Mouse (Mus musculus) intestine, embryonic 16.5 days (tissue): ENCODE measurements around the gene Adcy3. TPM values are rescaled to one million over a fixed set of nuclear protein-coding genes. Genes with fewer than 3 reads are reported as not detected.

Experiments
- ATAC-seq: fragments of 200-750 bp; cut with Nextera tagmentation; 2 replicates; pipeline ENCODE4 v1.8.0; 2017; ENCODE audit warnings: moderate TSS enrichment, moderate library complexity
- H3K27ac ChIP-seq: fragments of 300-500 bp; sonication (generic); 2 replicates; pipeline ENCODE4 v1.5.1; 2014; ENCODE audit warnings: mild to moderate bottlenecking, low read length
- H3K27me3 ChIP-seq: fragments of 300-500 bp; sonication (generic); replicated peaks from 2 replicates; pipeline ENCODE4 v1.6.1; 2014; ENCODE audit warnings: low read length, control low read depth, mixed read lengths; ENCODE audit not compliant: control insufficient read depth, insufficient read depth
- H3K36me3 ChIP-seq: fragments of 300-500 bp; sonication (generic); 2 replicates; pipeline ENCODE4 v1.6.1; 2014; ENCODE audit warnings: low read length, control low read depth; ENCODE audit not compliant: control insufficient read depth, insufficient read depth
- H3K4me1 ChIP-seq: fragments of 300-500 bp; sonication (generic); 2 replicates; pipeline ENCODE4 v1.6.1; 2014; ENCODE audit warnings: low read length, control low read depth, mixed read lengths; ENCODE audit not compliant: control insufficient read depth, insufficient read depth
- H3K4me2 ChIP-seq: fragments of 300-500 bp; sonication (generic); 2 replicates; pipeline ENCODE4 v1.6.1; 2014; ENCODE audit warnings: low read depth, low read length, control low read depth
- H3K4me3 ChIP-seq: fragments of 300-500 bp; sonication (generic); 2 replicates; pipeline ENCODE4 v1.5.1; 2014; ENCODE audit warnings: mild to moderate bottlenecking, low read length
- H3K9ac ChIP-seq: fragments of 300-500 bp; sonication (generic); 2 replicates; pipeline ENCODE4 v1.6.1; 2014; ENCODE audit warnings: low read depth, low read length
- H3K9me3 ChIP-seq: fragments of 300-500 bp; sonication (generic); 2 replicates; pipeline ENCODE4 v1.6.1; 2016; ENCODE audit warnings: low read length, control low read depth; ENCODE audit not compliant: control insufficient read depth
- WGBS: fragments of 180-500 bp; shearing (Covaris S2); extraction: QIAGEN DNeasy Blood & Tissue Kit; methylation state at CpG from one replicate; pipeline ENCODE4 v1.1.7; 2014; 5-methylcytosine and 5-hydroxymethylcytosine counted together
- polyA plus RNA-seq: library from polyadenylated mRNA; unstranded; fragments of >200 nt; fragmentation: Nextera tagmentation; extraction: Ambion mirVana; gene quantifications from 2 replicates; pipeline ENCODE4 v1.2.1, GENCODE M21; 2015

The Adcy3 gene
- polyA plus RNA-seq: 5.0 and 5.4 TPM in 2 replicates

GRCm38 (mm10) chr12:4132941-4133846 is at the start of gene Adcy3:
TSS of gene Adcy3 (plus strand) at chr12:4133103.
- H3K27ac ChIP-seq: 0 out of 2 replicates have a peak within 1 kb of the TSS, but pooled peaks have one; percentile 35
- H3K9me3 ChIP-seq: peaks cover 3% of the 10 kb centered on the region; the same call in 1 of the 2 replicates
- peak within 1 kb of the TSS; percentile 64 for H3K4me3 ChIP-seq
- H3K36me3 ChIP-seq: no peaks in the 10 kb centered on the region
- H3K4me2 ChIP-seq: peak within 1 kb of the TSS; percentile 96
- H3K4me1 ChIP-seq: peaks cover 18% of the 10 kb centered on the region
- H3K9ac ChIP-seq: peak within 1 kb of the TSS; percentile 70
- WGBS: under 1% methylated on average over 70 of the region's 83 CpGs
- peak; percentile 94 for ATAC-seq
- no peaks in the 10 kb centered on the region for H3K27me3 ChIP-seq

GRCm38 (mm10) chr12:4083441-4083840 is 49.5 kb upstream of the Adcy3 start:
- 63% methylated on average over 8 of the region's 8 CpGs for WGBS
- no peak overlapping the region for H3K4me3 ChIP-seq

GRCm38 (mm10) chr12:4107383-4107782 is 25.5 kb upstream of the Adcy3 start:
- ATAC-seq: peak; percentile 58
- H3K27me3 ChIP-seq: no peaks in the 10 kb centered on the region
- no peak overlapping the region for H3K4me3 ChIP-seq
- no peaks in the 10 kb centered on the region for H3K4me1 ChIP-seq
- no peaks in the 10 kb centered on the region; the same call in 1 of the 2 replicates for H3K36me3 ChIP-seq
- H3K4me2 ChIP-seq: no peak overlapping the region
- H3K9ac ChIP-seq: no peak overlapping the region
- no peaks in the 10 kb centered on the region for H3K9me3 ChIP-seq
- H3K27ac ChIP-seq: no peak overlapping the region
- 74% methylated on average over 4 of the region's 4 CpGs for WGBS

More at GRCm38 (mm10) chr12:4083441-4083840, 49.5 kb upstream of the Adcy3 start:
- H3K9ac ChIP-seq: no peak overlapping the region
- no peak for ATAC-seq
- H3K27me3 ChIP-seq: no peaks in the 10 kb centered on the region
- H3K36me3 ChIP-seq: peaks cover 12% of the 10 kb centered on the region
- 0 out of 2 replicates have a peak, but pooled peaks cover 3% of the 10 kb centered on the region for H3K4me1 ChIP-seq
- H3K4me2 ChIP-seq: 0 out of 2 replicates have a peak overlapping the region, but pooled peaks have one; percentile 88
- H3K27ac ChIP-seq: no peak overlapping the region
- no peaks in the 10 kb centered on the region for H3K9me3 ChIP-seq

GRCm38 (mm10) chr12:4116132-4116531 is 16.8 kb upstream of the Adcy3 start:
- H3K9me3 ChIP-seq: no peaks in the 10 kb centered on the region
- H3K9ac ChIP-seq: no peak overlapping the region
- H3K27me3 ChIP-seq: no peaks in the 10 kb centered on the region
- H3K36me3 ChIP-seq: no peaks in the 10 kb centered on the region
- no peaks in the 10 kb centered on the region; the same call in 1 of the 2 replicates for H3K4me1 ChIP-seq
- no peak; the same call in 1 of the 2 replicates for ATAC-seq
- no peak overlapping the region for H3K4me3 ChIP-seq
- no peak overlapping the region for H3K4me2 ChIP-seq
- WGBS: 54% methylated on average over 9 of the region's 9 CpGs
- H3K27ac ChIP-seq: peak overlapping the region; percentile 47; the same call in 1 of the 2 replicates

- no peaks in the 10 kb centered on the region; the same call in 1 of the 2 replicates for H3K4me1 ChIP-seq
- H3K27me3 ChIP-seq: no peaks in the 10 kb centered on the region
- H3K4me2 ChIP-seq: no peak overlapping the region
- H3K27ac ChIP-seq: no peak overlapping the region
- H3K9me3 ChIP-seq: no peaks in the 10 kb centered on the region
- no peak for ATAC-seq
- no peaks in the 10 kb centered on the region for H3K36me3 ChIP-seq
- H3K4me3 ChIP-seq: no peak overlapping the region
- no peak overlapping the region for H3K9ac ChIP-seq
- WGBS: 67% methylated on average over 3 of the region's 3 CpGs
Measured at GRCm38 (mm10) chr12:4117136-4117535, 15.8 kb upstream of the Adcy3 start.

GRCm38 (mm10) chr12:4117579-4117978 is 15.3 kb upstream of the Adcy3 start:
- no peak overlapping the region for H3K4me3 ChIP-seq
- H3K36me3 ChIP-seq: no peaks in the 10 kb centered on the region
- no peak overlapping the region for H3K9ac ChIP-seq
- no peaks in the 10 kb centered on the region for H3K27me3 ChIP-seq
- no peaks in the 10 kb centered on the region; the same call in 1 of the 2 replicates for H3K4me1 ChIP-seq
- no peaks in the 10 kb centered on the region for H3K9me3 ChIP-seq
- H3K27ac ChIP-seq: no peak overlapping the region
- ATAC-seq: no peak
- no peak overlapping the region for H3K4me2 ChIP-seq
- 65% methylated on average over 4 of the region's 4 CpGs for WGBS

- ATAC-seq: no peak
- Histone ChIP-seq H3K4me2 (no peak overlapping the region), H3K4me3 (no peak overlapping the region), H3K9ac (no peak overlapping the region), H3K27ac (no peak overlapping the region), H3K4me1 (no peaks in the 10 kb centered on the region), H3K27me3 (no peaks in the 10 kb centered on the region), H3K9me3 (peaks cover 3% of the 10 kb centered on the region; the same call in 1 of the 2 replicates), H3K36me3 (no peaks in the 10 kb centered on the region)
- 77% methylated on average over 7 of the region's 7 CpGs for WGBS
Measured at GRCm38 (mm10) chr12:4127346-4127745, 5.6 kb upstream of the Adcy3 start.

- peaks cover 3% of the 10 kb centered on the region; the same call in 1 of the 2 replicates for H3K9me3 ChIP-seq
- H3K27me3 ChIP-seq: no peaks in the 10 kb centered on the region
- WGBS: 27% methylated on average over 11 of the region's 11 CpGs
- H3K4me1 ChIP-seq: peaks cover 18% of the 10 kb centered on the region
- H3K36me3 ChIP-seq: no peaks in the 10 kb centered on the region
- peak; percentile 27; the same call in 1 of the 2 replicates for ATAC-seq
- peak overlapping the region; percentile 96 for H3K4me2 ChIP-seq
- H3K27ac ChIP-seq: 0 out of 2 replicates have a peak overlapping the region, but pooled peaks have one; percentile 35
- H3K9ac ChIP-seq: peak overlapping the region; percentile 70
- peak overlapping the region; percentile 64 for H3K4me3 ChIP-seq
Measured at GRCm38 (mm10) chr12:4133847-4134212, 927 bp downstream of the Adcy3 start.

GRCm38 (mm10) chr12:4143179-4143578 is 10.3 kb downstream of the Adcy3 start:
- no peaks in the 10 kb centered on the region for H3K27me3 ChIP-seq

More at GRCm38 (mm10) chr12:4143179-4143578, 10.3 kb downstream of the Adcy3 start:
- H3K4me3 ChIP-seq: no peak overlapping the region
- WGBS: 89% methylated on average over 5 of the region's 5 CpGs
- no peaks in the 10 kb centered on the region for H3K4me1 ChIP-seq
- no peak overlapping the region for H3K4me2 ChIP-seq
- H3K9ac ChIP-seq: no peak overlapping the region
- H3K36me3 ChIP-seq: no peaks in the 10 kb centered on the region
- ATAC-seq: no peak
- H3K27ac ChIP-seq: no peak overlapping the region
- no peaks in the 10 kb centered on the region for H3K9me3 ChIP-seq
